Mouse (Mus musculus) forebrain, postnatal 0 days (tissue): Measurements from ENCODE around the gene Bmp10. TPM values are rescaled to one million over a fixed set of nuclear protein-coding genes. Genes with fewer than 3 reads are reported as not detected.
A peak's percentile ranks its signal among the peaks of the same experiment; 100 is the strongest.

ENCODE experiments used
- ATAC-seq: fragments of 200-750 bp; cut with Nextera tagmentation; 2 replicates; pipeline ENCODE4 v1.8.0; 2017; ENCODE audit warnings: mild to moderate bottlenecking, moderate library complexity
- DNase-seq: peaks from one replicate; pipeline ENCODE4 v3.0.0-alpha.2; 2015
- H3K27ac ChIP-seq: fragments of 300-500 bp; sonication (generic); 2 replicates; pipeline ENCODE4 v1.5.1; 2014; ENCODE audit warnings: low read depth, mild to moderate bottlenecking, antibody characterized with exemption, low read length, moderate library complexity, mixed read lengths
- H3K27me3 ChIP-seq: fragments of 300-500 bp; sonication (generic); 2 replicates; pipeline ENCODE4 v1.6.1; 2014; ENCODE audit warnings: mild to moderate bottlenecking, low read length, mixed read lengths; ENCODE audit not compliant: insufficient read depth
- H3K36me3 ChIP-seq: fragments of 300-500 bp; sonication (generic); 2 replicates; pipeline ENCODE4 v1.6.1; 2014; ENCODE audit warnings: mild to moderate bottlenecking, moderate library complexity; ENCODE audit not compliant: insufficient read depth
- H3K4me1 ChIP-seq: fragments of 300-500 bp; sonication (generic); 2 replicates; pipeline ENCODE4 v1.6.1; 2014; ENCODE audit warnings: antibody characterized with exemption; ENCODE audit not compliant: insufficient read depth
- H3K4me2 ChIP-seq: fragments of 300-500 bp; sonication (generic); 2 replicates; pipeline ENCODE4 v1.6.1; 2014; ENCODE audit warnings: low read depth, mild to moderate bottlenecking, moderate library complexity
- H3K4me3 ChIP-seq: fragments of 300-500 bp; sonication (generic); 2 replicates; pipeline ENCODE4 v1.5.1; 2014; ENCODE audit warnings: low read depth, low read length, mixed read lengths
- H3K9ac ChIP-seq: fragments of 300-500 bp; sonication (generic); 2 replicates; pipeline ENCODE4 v1.6.1; 2014; ENCODE audit warnings: mild to moderate bottlenecking
- H3K9me3 ChIP-seq: fragments of 300-500 bp; sonication (generic); 2 replicates; pipeline ENCODE4 v1.6.1; 2016; ENCODE audit warnings: low read length
- CTCF ChIP-seq: sonication (generic); IDR thresholded peaks from 2 replicates; pipeline ENCODE4 v1.5.1; 2016; ENCODE audit warnings: antibody characterized with exemption, control low read depth, low read depth
- WGBS: fragments of 180-500 bp; shearing (Covaris S2); extraction: QIAGEN DNeasy Blood & Tissue Kit; methylation state at CpG from one replicate; pipeline ENCODE4 v1.1.7; 2014; 5-methylcytosine and 5-hydroxymethylcytosine counted together
- polyA plus RNA-seq: library from polyadenylated mRNA; unstranded; fragments of >200 nt; fragmentation: Nextera tagmentation; extraction: Ambion mirVana; gene quantifications from 2 replicates; pipeline ENCODE4 v1.2.1, GENCODE M21; 2015
- total RNA-seq: library from RNA; depleted of rRNA; stranded (reverse); fragments of >200 nt; gene quantifications from 2 replicates; pipeline ENCODE4 v1.2.3, GENCODE M21; 2014

Gene Bmp10
- total and polyA plus RNA-seq, 2 experiments from 2014 or later, result not detected

DNA sequence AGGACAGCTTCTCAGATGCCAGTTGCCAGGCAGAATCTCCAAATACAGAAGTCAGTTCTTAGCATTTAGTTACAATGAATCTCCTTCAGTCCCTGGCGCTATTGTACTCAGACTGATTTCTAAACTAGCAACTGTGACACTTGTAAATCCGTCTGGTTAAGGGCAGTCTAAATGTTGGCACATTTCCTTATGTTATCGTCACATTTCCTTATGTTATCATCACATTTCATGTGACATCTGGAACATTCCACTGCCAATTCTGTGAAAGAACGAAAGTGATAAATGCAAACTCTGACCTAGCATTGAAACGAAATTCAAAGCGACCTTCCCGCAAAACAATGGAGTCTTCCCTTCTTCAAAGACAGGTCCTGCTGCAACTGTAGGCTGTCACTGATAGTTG is 16.4 kb downstream of the Bmp10 start:
- DNase-seq (peak; percentile 40), ATAC-seq (peak; percentile 25; the same call in 1 of the 2 replicates)
- no peak overlapping the region for H3K4me2 ChIP-seq
- no peak overlapping the region for H3K9ac ChIP-seq
- H3K27ac ChIP-seq, result no peak overlapping the region
- no peaks in the 10 kb centered on the region for H3K36me3 ChIP-seq
- no peak for TF ChIP-seq CTCF
- H3K27me3 ChIP-seq, result no peaks in the 10 kb centered on the region
- H3K9me3 ChIP-seq, result no peaks in the 10 kb centered on the region
- WGBS, result 52% methylated on average over 7 of the region's 7 CpGs
- no peak overlapping the region for H3K4me3 ChIP-seq
- H3K4me1 ChIP-seq, result no peaks in the 10 kb centered on the region

DNA sequence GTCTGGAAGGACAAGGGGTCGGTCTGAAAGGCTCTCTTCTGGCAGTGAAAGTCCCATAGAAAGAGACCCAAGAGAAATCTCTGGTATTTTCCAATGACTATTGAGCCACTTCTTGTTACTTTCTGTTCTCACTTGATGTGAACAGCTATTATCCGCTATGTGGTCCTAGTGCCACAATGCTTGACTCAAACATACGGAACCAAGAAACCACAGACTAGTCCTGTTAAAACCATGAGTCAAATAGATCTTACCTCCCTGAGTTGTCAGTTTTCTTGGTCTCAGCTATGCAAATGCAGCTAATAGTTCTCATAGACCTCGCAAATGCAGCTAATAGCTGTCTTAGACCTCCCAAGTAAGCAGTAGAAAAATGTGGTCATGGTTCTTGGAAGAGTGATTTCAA is 18.4 kb downstream of the Bmp10 start:
- Histone ChIP-seq H3K9me3 (no peaks in the 10 kb centered on the region), H3K36me3 (no peaks in the 10 kb centered on the region), H3K9ac (no peak overlapping the region), H3K4me2 (no peak overlapping the region), H3K27me3 (no peaks in the 10 kb centered on the region), H3K4me3 (no peak overlapping the region), H3K4me1 (no peaks in the 10 kb centered on the region), H3K27ac (no peak overlapping the region)
- TF ChIP-seq CTCF, result no peak
- no peak for DNase-seq
- 87% methylated on average over 4 of the region's 4 CpGs for WGBS
- ATAC-seq, result no peak

DNA sequence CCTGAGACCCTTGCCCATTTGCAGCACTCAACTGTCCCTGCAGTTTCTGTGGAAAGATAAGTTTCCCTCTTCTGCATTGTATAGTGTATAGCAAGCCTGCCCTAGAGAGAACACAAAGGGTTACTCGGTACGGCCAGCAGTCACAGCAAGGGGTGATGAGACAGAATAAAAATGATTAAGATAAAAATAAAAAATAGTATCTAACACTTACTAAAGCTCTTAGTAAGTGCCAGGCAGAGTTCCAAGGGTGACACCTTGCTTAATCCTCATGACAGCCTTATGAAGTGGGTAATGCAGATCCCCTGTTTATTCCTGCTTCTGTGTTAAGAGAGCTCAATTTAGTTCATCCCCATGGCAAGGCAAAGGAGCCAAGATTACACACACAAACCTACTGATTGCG is 20.7 kb downstream of the Bmp10 start:
- Histone ChIP-seq H3K36me3 (no peaks in the 10 kb centered on the region), H3K4me2 (no peak overlapping the region), H3K9ac (no peak overlapping the region), H3K27me3 (no peaks in the 10 kb centered on the region), H3K4me3 (no peak overlapping the region), H3K9me3 (no peaks in the 10 kb centered on the region), H3K4me1 (no peaks in the 10 kb centered on the region), H3K27ac (no peak overlapping the region)
- no peak for TF ChIP-seq CTCF
- ATAC-seq (no peak), DNase-seq (no peak)
- 64% methylated on average over 3 of the region's 3 CpGs for WGBS

DNA sequence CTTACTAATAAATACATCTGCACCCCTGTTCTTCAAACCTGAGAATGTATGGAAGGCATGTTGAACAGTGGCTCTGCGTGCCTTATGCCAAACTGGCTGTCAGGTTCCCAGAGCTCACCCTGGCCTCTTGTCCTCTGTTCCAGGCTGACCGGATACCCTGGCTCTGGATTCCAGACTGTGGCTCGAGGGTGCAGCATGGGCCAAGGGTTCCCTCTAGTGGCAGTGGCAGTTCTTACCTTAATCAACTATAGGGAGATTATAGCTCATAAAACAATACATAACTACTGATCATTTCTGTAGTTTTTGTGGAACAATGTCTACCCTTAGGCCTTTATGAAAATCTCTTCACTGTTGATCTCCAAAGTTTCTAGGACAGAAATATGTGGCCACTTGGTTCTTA is 22.2 kb downstream of the Bmp10 start:
- Histone ChIP-seq H3K4me1 (no peaks in the 10 kb centered on the region), H3K4me2 (no peak overlapping the region), H3K27me3 (no peaks in the 10 kb centered on the region), H3K9ac (no peak overlapping the region), H3K4me3 (no peak overlapping the region), H3K27ac (no peak overlapping the region), H3K36me3 (no peaks in the 10 kb centered on the region), H3K9me3 (no peaks in the 10 kb centered on the region)
- ATAC-seq, result no peak
- 67% methylated on average over 3 of the region's 3 CpGs for WGBS
- peak; percentile 42; the same call in 1 of the 2 replicates for TF ChIP-seq CTCF
- no peak for DNase-seq

DNA sequence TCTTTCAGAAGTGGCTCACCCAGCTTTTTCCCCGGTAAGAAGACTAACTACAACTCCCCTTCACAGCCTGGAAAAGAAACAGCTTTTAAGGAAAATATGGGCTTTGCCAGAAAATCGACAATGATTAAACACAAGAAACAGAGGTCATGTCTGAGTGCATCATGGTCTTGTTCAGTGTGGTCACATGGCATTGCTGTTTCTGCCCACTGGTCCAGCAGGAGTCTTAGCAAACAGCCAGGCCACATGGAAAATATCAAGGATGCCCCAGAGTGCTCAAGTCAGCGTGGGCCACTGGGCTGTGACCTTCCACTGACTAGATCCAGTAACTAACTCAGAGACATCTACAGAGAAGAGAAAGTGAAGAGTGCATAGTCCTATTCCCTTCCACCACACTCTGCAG is 23.0 kb downstream of the Bmp10 start:
- no peak for TF ChIP-seq CTCF
- ATAC-seq, result no peak
- no peak overlapping the region for H3K4me2 ChIP-seq
- H3K4me3 ChIP-seq, result no peak overlapping the region
- WGBS, result 72% methylated on average over 3 of the region's 3 CpGs
- no peaks in the 10 kb centered on the region for H3K4me1 ChIP-seq
- H3K27me3 ChIP-seq, result no peaks in the 10 kb centered on the region
- no peaks in the 10 kb centered on the region for H3K36me3 ChIP-seq
- no peak for DNase-seq
- no peak overlapping the region for H3K27ac ChIP-seq
- no peak overlapping the region for H3K9ac ChIP-seq
- no peaks in the 10 kb centered on the region for H3K9me3 ChIP-seq

DNA sequence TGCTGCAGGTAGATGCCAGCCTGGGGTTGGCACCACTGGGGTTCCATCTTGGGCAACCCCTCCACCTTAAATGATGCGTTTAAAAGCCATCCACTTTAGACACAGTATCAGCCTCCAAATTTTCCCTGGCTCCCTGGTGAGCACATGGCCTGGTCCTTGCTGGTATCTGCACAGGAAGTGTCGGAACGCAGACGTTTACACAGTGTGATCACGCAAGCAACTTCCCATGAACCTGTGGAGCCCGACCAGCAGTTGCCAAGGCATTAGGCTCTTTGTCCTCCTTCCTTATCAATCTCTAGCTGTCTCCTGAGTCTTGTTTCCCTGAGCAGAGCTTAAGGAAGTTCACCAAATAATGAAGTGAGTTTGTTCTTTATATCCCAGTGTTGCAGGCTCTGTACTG is 26.7 kb downstream of the Bmp10 start:
- H3K4me2 ChIP-seq, result no peak overlapping the region
- H3K4me3 ChIP-seq, result no peak overlapping the region
- no peak for ATAC-seq
- DNase-seq, result no peak
- no peaks in the 10 kb centered on the region for H3K9me3 ChIP-seq
- H3K9ac ChIP-seq, result no peak overlapping the region
- no peaks in the 10 kb centered on the region for H3K4me1 ChIP-seq
- no peaks in the 10 kb centered on the region for H3K36me3 ChIP-seq
- no peaks in the 10 kb centered on the region for H3K27me3 ChIP-seq
- H3K27ac ChIP-seq, result no peak overlapping the region
- 80% methylated on average over 6 of the region's 6 CpGs for WGBS
- TF ChIP-seq CTCF, result no peak

DNA sequence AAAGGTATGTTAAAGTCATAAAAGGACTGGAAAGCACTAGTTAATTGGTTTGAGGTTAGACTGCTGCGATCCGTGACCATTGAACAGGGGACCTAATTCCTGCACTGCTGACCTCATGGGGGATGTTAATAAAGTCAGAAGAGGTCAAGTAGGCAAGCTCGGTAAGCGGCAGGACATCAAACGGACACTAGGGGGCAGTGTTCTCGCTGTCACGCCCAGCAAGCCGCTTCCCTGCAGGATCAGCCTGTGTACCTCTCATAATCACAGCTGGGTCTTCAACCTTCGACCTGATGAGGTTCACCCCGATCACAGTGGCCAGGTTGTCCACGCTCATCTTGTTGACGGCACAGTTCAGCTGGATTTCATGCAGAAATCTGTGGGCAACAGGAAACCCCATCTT is 37.4 kb downstream of the Bmp10 start:
- DNase-seq (peak; percentile 58), ATAC-seq (no peak)
- no peaks in the 10 kb centered on the region for H3K27me3 ChIP-seq
- peak; percentile 72 for TF ChIP-seq CTCF
- H3K9me3 ChIP-seq, result no peaks in the 10 kb centered on the region
- H3K9ac ChIP-seq, result no peak overlapping the region
- no peak overlapping the region for H3K4me3 ChIP-seq
- no peaks in the 10 kb centered on the region for H3K4me1 ChIP-seq
- no peaks in the 10 kb centered on the region for H3K36me3 ChIP-seq
- H3K4me2 ChIP-seq, result peak overlapping the region; percentile 24
- WGBS, result 16% methylated on average over 12 of the region's 12 CpGs
- no peak overlapping the region for H3K27ac ChIP-seq

DNA sequence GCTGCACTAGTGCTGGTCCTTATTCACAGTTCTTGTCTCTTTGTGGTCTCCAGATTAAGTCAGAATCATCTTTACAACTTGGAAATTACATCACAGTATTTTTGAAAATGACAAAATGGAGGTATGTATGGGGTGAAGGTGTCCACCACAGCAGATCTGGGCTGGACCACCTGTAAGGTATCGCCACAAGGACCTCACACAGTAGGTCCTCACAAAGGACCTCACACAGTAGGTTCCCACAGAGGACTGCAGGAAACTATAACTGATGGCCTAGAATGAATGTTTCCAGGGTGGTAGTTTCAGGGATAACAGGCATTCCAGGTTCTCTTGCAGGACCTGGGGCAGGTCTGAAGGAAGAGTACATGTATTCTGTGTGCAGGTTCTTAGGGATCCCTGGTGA is 38.6 kb downstream of the Bmp10 start:
- no peak overlapping the region for H3K4me2 ChIP-seq
- WGBS, result 91% methylated on average over 1 of the region's 1 CpGs
- DNase-seq (no peak), ATAC-seq (no peak)
- no peaks in the 10 kb centered on the region for H3K27me3 ChIP-seq
- no peak for TF ChIP-seq CTCF
- H3K36me3 ChIP-seq, result no peaks in the 10 kb centered on the region
- no peaks in the 10 kb centered on the region for H3K9me3 ChIP-seq
- H3K27ac ChIP-seq, result no peak overlapping the region
- H3K4me3 ChIP-seq, result no peak overlapping the region
- H3K4me1 ChIP-seq, result no peaks in the 10 kb centered on the region
- no peak overlapping the region for H3K9ac ChIP-seq
